Mouse (Mus musculus): Measurements from ENCODE around the gene Pirb. TPM values are rescaled to one million over a fixed set of nuclear protein-coding genes. Genes with fewer than 3 reads are reported as not detected.
A peak's percentile ranks its signal among the peaks of the same experiment; 100 is the strongest.

Pirb gene
- polyA plus RNA-seq, 1 experiment from 2014 or later = 0.91 TPM

DNA sequence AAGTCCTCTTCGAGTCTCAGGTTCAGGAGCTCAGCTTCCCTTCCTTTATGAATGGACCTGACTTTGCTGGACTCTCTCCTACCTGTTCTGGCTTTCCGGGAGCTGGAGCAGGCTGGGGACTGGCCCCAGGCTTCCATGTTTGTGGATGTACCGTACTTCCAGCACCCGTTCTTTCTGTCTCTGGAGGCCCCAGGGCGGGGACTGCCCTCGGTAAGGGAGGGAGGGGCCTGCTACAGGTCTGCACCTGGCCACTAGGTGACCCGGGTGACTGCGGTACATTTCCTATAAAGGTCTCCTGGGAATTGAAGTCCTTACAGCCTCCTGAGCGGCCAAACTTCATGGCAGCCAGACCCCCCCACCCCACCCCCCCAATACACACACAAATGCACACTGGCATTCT is 42.8 kb downstream of the Pirb start, which contains the start of gene Tmc4:
Gene Tmc4, minus strand, starts transcription at position 212 of the 400 bp plus-strand sequence.
- peak within 1 kb of the TSS; percentile 9; the same call in 1 of the 2 replicates for H3K9ac ChIP-seq
- H3K4me3 ChIP-seq (ENCODE audit: low read depth, low read length) = peak within 1 kb of the TSS; percentile 19
- peak; percentile 39 for DNase-seq
- H3K36me3 ChIP-seq (ENCODE audit: insufficient read depth) = 0 out of 2 replicates have a peak, but pooled peaks cover 10% of the 10 kb centered on the region
- ATAC-seq (ENCODE audit: insufficient read depth) = peak; percentile 44
- WGBS = 43% methylated on average over 9 of the region's 9 CpGs
- no peaks in the 10 kb centered on the region for H3K4me1 ChIP-seq (ENCODE audit: insufficient read depth)
- H3K27ac ChIP-seq (ENCODE audit: low read depth) = no peak within 1 kb of the TSS
- H3K4me2 ChIP-seq = peak within 1 kb of the TSS; percentile 36
- peak; percentile 25 for TF ChIP-seq CTCF (IDR thresholded peaks at IDR 0.05; ENCODE audit: low read depth)
- no peaks in the 10 kb centered on the region for H3K9me3 ChIP-seq (ENCODE audit: low read depth, low read length)
- no peaks in the 10 kb centered on the region for H3K27me3 ChIP-seq (ENCODE audit: insufficient read depth, low read length)

DNA sequence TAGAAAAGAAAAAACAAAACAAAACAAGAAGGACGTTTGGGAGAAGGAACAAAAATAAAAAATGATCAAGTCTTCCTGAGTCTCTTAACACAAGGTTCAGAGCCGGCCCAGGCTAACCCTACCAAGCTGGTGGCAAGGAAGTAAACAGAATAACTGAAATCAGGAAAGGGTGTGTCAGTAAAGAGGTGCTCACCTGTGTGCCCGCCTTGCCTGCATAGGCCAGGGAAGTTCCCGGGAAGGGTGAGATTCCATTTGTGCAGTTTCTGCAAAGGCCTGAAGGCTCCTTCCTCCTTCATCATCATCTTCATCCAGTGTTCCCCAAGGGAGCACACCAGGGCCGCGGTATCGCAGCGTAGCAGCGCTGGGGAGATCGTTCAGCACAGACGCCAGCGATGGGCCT is 43.8 kb downstream of the Pirb start:
- Histone ChIP-seq H3K27me3 (ENCODE audit: insufficient read depth, low read length) (no peaks in the 10 kb centered on the region), H3K4me1 (ENCODE audit: insufficient read depth) (no peaks in the 10 kb centered on the region), H3K4me3 (ENCODE audit: low read depth, low read length) (0 out of 2 replicates have a peak overlapping the region, but pooled peaks have one; percentile 19), H3K27ac (ENCODE audit: low read depth) (no peak overlapping the region), H3K9me3 (ENCODE audit: low read depth, low read length) (no peaks in the 10 kb centered on the region), H3K9ac (peak overlapping the region; percentile 9; the same call in 1 of the 2 replicates), H3K36me3 (ENCODE audit: insufficient read depth) (0 out of 2 replicates have a peak, but pooled peaks cover 3% of the 10 kb centered on the region), H3K4me2 (peak overlapping the region; percentile 36)
- WGBS = 75% methylated on average over 12 of the region's 12 CpGs
- DNase-seq = no peak
- no peak for ATAC-seq (ENCODE audit: insufficient read depth)
- TF ChIP-seq CTCF (IDR thresholded peaks at IDR 0.05; ENCODE audit: low read depth) = no peak

DNA sequence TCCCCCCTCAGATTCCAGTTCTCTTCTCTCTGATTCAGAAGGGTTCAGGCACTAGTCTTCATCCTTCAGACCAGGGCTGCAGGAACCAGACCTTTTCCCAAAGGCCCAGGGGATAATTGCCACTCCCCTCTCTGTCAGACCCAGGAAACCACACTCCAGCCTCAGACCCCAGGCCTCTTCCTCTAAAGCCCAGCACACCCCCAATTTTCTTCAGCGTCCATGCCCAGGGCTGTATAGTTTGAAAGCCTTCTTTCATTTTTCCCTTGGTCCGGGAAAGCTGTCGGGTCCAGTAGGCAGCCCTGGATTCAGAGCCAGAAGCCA is 45.0 kb downstream of the Pirb start:
- H3K4me1 ChIP-seq (ENCODE audit: insufficient read depth) = no peaks in the 10 kb centered on the region
- H3K27ac ChIP-seq (ENCODE audit: low read depth) = no peak overlapping the region
- no peaks in the 10 kb centered on the region for H3K9me3 ChIP-seq (ENCODE audit: low read depth, low read length)
- no peak for DNase-seq
- no peak overlapping the region; the same call in 1 of the 2 replicates for H3K9ac ChIP-seq
- no peak overlapping the region for H3K4me3 ChIP-seq (ENCODE audit: low read depth, low read length)
- H3K27me3 ChIP-seq (ENCODE audit: insufficient read depth, low read length) = no peaks in the 10 kb centered on the region
- TF ChIP-seq CTCF (IDR thresholded peaks at IDR 0.05; ENCODE audit: low read depth) = no peak
- 70% methylated on average over 3 of the region's 3 CpGs for WGBS
- ATAC-seq (ENCODE audit: insufficient read depth) = no peak
- H3K36me3 ChIP-seq (ENCODE audit: insufficient read depth) = 0 out of 2 replicates have a peak, but pooled peaks cover 3% of the 10 kb centered on the region
- H3K4me2 ChIP-seq = no peak overlapping the region

DNA sequence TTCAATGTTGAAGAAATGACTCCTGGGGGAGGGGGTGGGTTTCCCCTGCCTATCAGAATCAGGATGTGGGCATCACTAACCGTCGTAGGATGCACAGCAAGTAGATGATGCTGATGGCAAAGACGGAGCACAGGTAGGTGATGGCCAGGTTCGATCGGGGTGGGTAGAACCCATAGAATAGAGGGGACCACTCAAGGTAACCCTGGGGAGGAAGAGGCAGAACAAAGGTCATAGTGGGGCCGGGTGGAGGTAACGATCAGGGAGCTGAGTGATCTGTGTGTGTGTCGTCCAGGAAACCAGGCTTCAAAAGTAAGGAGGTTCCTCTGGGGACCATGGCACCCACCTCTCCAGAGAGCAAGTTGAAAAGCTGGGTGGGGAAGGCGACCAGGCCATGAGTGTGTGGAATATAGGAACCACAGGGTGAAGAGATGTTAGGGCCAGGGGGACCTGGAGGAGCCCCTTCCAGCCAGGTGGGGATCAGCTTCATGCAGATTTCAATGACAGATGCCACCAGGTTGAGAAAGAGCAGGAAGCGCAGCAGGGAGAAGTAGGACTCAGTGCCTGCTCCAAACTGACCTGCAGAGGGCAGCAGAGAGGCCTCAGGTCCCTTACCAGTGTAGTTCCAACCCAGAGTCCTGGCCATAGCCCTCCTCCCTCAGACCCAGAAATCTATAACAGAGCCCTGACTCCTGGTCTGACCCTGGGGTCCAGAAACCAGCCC is 45.5 kb downstream of the Pirb start:
- WGBS = 71% methylated on average over 10 of the region's 10 CpGs
- TF ChIP-seq CTCF (IDR thresholded peaks at IDR 0.05; ENCODE audit: low read depth) = peak; percentile 89
- Histone ChIP-seq H3K9me3 (ENCODE audit: low read depth, low read length) (no peaks in the 10 kb centered on the region), H3K4me3 (ENCODE audit: low read depth, low read length) (no peak overlapping the region), H3K4me2 (no peak overlapping the region), H3K27ac (ENCODE audit: low read depth) (no peak overlapping the region), H3K9ac (no peak overlapping the region; the same call in 1 of the 2 replicates), H3K36me3 (ENCODE audit: insufficient read depth) (0 out of 2 replicates have a peak, but pooled peaks cover 3% of the 10 kb centered on the region), H3K27me3 (ENCODE audit: insufficient read depth, low read length) (no peaks in the 10 kb centered on the region), H3K4me1 (ENCODE audit: insufficient read depth) (no peaks in the 10 kb centered on the region)
- peak; percentile 85; the same call in 1 of the 2 replicates for ATAC-seq (ENCODE audit: insufficient read depth)
- DNase-seq = peak; percentile 92

DNA sequence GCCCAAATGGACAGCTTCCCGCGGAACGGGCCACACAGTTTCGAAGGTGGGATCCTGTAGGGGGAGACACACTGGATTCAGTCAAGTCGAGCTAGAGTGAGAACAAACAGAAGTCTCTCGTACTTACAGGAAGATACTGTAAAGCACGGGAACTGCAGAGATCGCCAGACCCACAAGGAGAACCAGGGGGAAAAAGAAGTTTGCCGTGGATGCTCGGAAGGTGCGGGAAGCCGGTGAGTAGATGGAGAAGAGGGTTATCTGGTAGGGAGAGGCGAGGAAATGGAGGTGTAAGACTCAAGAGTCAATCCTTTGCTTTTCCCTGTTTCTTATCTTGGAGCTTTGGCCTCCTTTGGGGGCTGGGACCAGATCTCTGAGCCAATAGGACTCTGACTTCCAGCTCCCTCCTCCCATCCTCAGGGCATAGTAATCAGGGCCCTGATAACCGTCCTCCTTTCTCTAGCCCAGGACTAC is 53.2 kb downstream of the Pirb start:
- Histone ChIP-seq H3K27ac (ENCODE audit: low read depth) (no peak overlapping the region), H3K27me3 (ENCODE audit: insufficient read depth, low read length) (no peaks in the 10 kb centered on the region), H3K9me3 (ENCODE audit: low read depth, low read length) (no peaks in the 10 kb centered on the region), H3K4me2 (peak overlapping the region; percentile 82), H3K9ac (no peak overlapping the region), H3K4me3 (ENCODE audit: low read depth, low read length) (no peak overlapping the region), H3K36me3 (ENCODE audit: insufficient read depth) (peaks cover 17% of the 10 kb centered on the region), H3K4me1 (ENCODE audit: insufficient read depth) (0 out of 2 replicates have a peak, but pooled peaks cover 3% of the 10 kb centered on the region)
- ATAC-seq (ENCODE audit: insufficient read depth) = no peak
- peak; percentile 29 for TF ChIP-seq CTCF (IDR thresholded peaks at IDR 0.05; ENCODE audit: low read depth)
- DNase-seq = peak; percentile 40
- WGBS = 11% methylated on average over 14 of the region's 14 CpGs

DNA sequence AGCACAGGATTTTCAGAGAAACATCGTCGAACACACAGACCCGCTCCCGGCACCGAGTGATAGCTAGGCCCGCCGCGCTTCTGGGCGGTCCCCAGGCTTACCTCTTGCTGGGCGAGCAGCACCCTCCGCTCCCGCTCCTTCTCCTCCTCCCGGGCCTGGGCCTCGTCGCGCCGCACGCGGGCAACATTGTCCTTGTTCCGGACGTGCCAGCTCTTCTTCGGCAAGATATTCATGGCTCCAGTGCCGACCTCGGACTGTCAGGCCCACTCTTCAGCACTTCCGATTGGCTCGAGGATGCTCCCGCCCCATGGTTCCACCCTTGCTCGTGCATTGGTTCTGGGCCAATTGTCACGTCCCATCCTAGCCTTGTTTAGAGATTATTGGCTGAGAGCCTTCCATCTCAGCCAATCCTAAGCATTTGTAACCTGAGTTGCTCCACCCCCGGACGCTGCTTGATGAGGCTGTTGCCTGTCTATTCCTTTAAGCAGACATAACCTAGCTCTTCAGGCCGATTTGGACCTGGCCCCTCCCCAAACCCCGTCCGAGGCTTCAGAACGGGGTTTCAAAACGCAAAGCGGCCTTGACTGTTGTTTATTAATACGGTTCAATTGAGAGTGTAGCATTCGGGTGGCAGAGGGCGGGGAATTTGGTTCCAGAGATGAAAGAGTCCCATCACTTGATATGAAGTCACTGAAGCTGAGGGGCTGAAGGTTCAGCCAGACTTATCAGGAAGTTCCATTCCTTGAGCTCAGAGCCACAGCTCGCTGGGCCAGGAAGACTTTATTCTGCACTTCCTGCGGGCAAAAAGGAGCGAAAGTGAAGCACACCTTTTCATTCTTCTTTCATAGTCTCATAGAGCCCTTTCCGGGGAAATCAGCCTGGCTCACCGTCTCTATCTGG is 54.7 kb downstream of the Pirb start, which contains the start of gene Leng1:
Gene Leng1, minus strand, starts transcription at position 626 of the 900 bp plus-strand sequence.
- H3K9ac ChIP-seq = peak within 1 kb of the TSS; percentile 69
- H3K27me3 ChIP-seq (ENCODE audit: insufficient read depth, low read length) = no peaks in the 10 kb centered on the region
- 2% methylated on average over 45 of the region's 45 CpGs for WGBS
- peak within 1 kb of the TSS; percentile 59 for H3K4me3 ChIP-seq (ENCODE audit: low read depth, low read length)
- ATAC-seq (ENCODE audit: insufficient read depth) (peak; percentile 99), DNase-seq (peak; percentile 99)
- H3K36me3 ChIP-seq (ENCODE audit: insufficient read depth) = peaks cover 32% of the 10 kb centered on the region
- 0 out of 2 replicates have a peak, but pooled peaks cover 3% of the 10 kb centered on the region for H3K4me1 ChIP-seq (ENCODE audit: insufficient read depth)
- no peaks in the 10 kb centered on the region for H3K9me3 ChIP-seq (ENCODE audit: low read depth, low read length)
- peak within 1 kb of the TSS; percentile 89 for H3K27ac ChIP-seq (ENCODE audit: low read depth)
- TF ChIP-seq CTCF (IDR thresholded peaks at IDR 0.05; ENCODE audit: low read depth) = no peak
- peak within 1 kb of the TSS; percentile 82 for H3K4me2 ChIP-seq

Measured in lung, embryonic 14.5 days (tissue).